Mouse (Mus musculus): ENCODE measurements around the gene Timp1.

DNA sequence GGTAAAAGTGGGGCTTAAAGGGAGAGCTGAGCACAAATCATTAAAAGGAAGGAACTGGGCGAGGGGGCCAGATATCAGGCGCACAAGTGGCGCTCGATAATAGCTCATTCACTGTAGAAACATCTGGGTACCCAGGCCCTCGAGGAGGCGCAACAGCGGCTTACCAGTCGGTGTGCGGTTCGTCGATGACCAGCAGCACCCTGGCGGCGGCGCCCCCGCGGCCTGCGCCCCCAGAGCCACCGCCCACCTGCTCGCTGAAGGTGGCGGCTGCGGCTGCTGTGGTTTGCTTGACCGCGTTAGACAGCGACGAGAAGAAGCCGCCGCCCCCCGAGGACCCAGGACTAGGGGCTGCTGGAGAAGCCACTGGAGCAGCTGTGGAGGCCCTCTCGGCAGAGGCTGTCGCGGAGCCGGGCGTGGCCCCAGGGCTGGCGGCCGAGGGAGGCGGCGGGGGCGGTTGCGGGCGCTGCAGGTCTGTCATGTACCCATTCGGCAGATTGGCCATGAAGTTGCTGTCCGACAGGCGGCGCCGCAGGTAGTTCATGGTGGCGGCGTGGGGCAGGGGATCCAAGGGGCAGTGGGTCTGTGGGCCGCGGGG, 50.4 kb downstream of the Timp1 start:
- TF ChIP-seq POLR2A (IDR thresholded peaks at IDR 0.05; ENCODE audit: low read depth, low read length) (no peak), CTCF (IDR thresholded peaks at IDR 0.05; ENCODE audit: extremely low read depth, insufficient read length, insufficient replicate concordance, low read depth, low read length) (no peak)
